Mouse (Mus musculus): ENCODE data around the gene Sf3a3.

GRCm38 (mm10) chr4:124674334-124675032 is 40.1 kb upstream of the Sf3a3 start:
- TF ChIP-seq POLR2A (IDR thresholded peaks at IDR 0.05; ENCODE audit: low read depth, low read length): no peak
- no peak for TF ChIP-seq CTCF (IDR thresholded peaks at IDR 0.05; ENCODE audit: extremely low read depth, insufficient read length, insufficient replicate concordance, low read depth, low read length)

All from small intestine, adult 2 months (tissue).